Mouse (Mus musculus): Measurements from ENCODE around the gene Ankrd6. TPM values are rescaled to one million over a fixed set of nuclear protein-coding genes. Genes with fewer than 3 reads are reported as not detected.

The Ankrd6 gene
- total and polyA plus RNA-seq, 3 experiments, result 1.1 to 1.8 TPM; not detected in 1

GRCm38 (mm10) chr4:32905913-32906312 lies 44.7 kb downstream of the Ankrd6 start:
- TF ChIP-seq ZKSCAN1 (IDR thresholded peaks at IDR 0.05; ENCODE audit: low read depth, low read length), result peak; percentile 57; the same call in 1 of the 2 replicates
- no peak for TF ChIP-seq RCOR1 (IDR thresholded peaks at IDR 0.05; ENCODE audit: low read depth, low read length)
- Histone ChIP-seq H3K27ac (ENCODE audit: control insufficient read depth, low read depth, low read length) (no peak overlapping the region), H3K9ac (ENCODE audit: control insufficient read depth, low read depth, low read length, poor library complexity, severe bottlenecking) (no peak overlapping the region), H3K27me3 (ENCODE audit: control insufficient read depth in 1 of 2, insufficient read depth in 2 of 2, low read length in 2 of 2) (no peaks in the 10 kb centered on the region; a peak in 1 of 4 replicates), H3K4me3 (ENCODE audit: control insufficient read depth in 1 of 2, insufficient read depth in 1 of 2, low read depth in 2 of 2, low read length in 2 of 2) (no peak overlapping the region), H3K4me1 (ENCODE audit: control insufficient read depth in 1 of 2, insufficient read depth in 2 of 2, low read length in 2 of 2) (peaks cover 0 to 2% of the 10 kb centered on the region in 2 experiments; a peak in 2 of 4 replicates), H3K36me3 (ENCODE audit: control insufficient read depth in 1 of 2, insufficient read depth in 2 of 2, low read length in 2 of 2) (peaks cover 0 to 9% of the 10 kb centered on the region in 2 experiments; a peak in 2 of 4 replicates), H3K9me3 (replicated peaks; ENCODE audit: insufficient read depth, low read length) (no peaks in the 10 kb centered on the region), H3K79me2 (ENCODE audit: control insufficient read depth, insufficient read depth, low read length, poor library complexity) (no peaks in the 10 kb centered on the region)
- DNase-seq (ENCODE audit: low read depth, low spot score), result no peak

GRCm38 (mm10) chr4:32905381-32905780 lies 45.3 kb downstream of the Ankrd6 start:
- Histone ChIP-seq H3K4me3 (ENCODE audit: control insufficient read depth in 1 of 2, insufficient read depth in 1 of 2, low read depth in 2 of 2, low read length in 2 of 2) (no peak overlapping the region), H3K27ac (ENCODE audit: control insufficient read depth, low read depth, low read length) (no peak overlapping the region), H3K9me3 (replicated peaks; ENCODE audit: insufficient read depth, low read length) (no peaks in the 10 kb centered on the region), H3K79me2 (ENCODE audit: control insufficient read depth, insufficient read depth, low read length, poor library complexity) (no peaks in the 10 kb centered on the region), H3K4me1 (ENCODE audit: control insufficient read depth in 1 of 2, insufficient read depth in 2 of 2, low read length in 2 of 2) (peaks cover 0 to 2% of the 10 kb centered on the region in 2 experiments; a peak in 2 of 4 replicates), H3K9ac (ENCODE audit: control insufficient read depth, low read depth, low read length, poor library complexity, severe bottlenecking) (no peak overlapping the region), H3K27me3 (ENCODE audit: control insufficient read depth in 1 of 2, insufficient read depth in 2 of 2, low read length in 2 of 2) (no peaks in the 10 kb centered on the region; a peak in 1 of 4 replicates), H3K36me3 (ENCODE audit: control insufficient read depth in 1 of 2, insufficient read depth in 2 of 2, low read length in 2 of 2) (peaks cover 0 to 9% of the 10 kb centered on the region in 2 experiments; a peak in 2 of 4 replicates)
- no peak for DNase-seq (ENCODE audit: low read depth, low spot score)
- no peak for TF ChIP-seq UBTF (IDR thresholded peaks at IDR 0.05; ENCODE audit: borderline replicate concordance, insufficient read depth, low read depth, low read length)
- TF ChIP-seq KAT2A (conservative IDR thresholded peaks at IDR 0.05; ENCODE audit: low read depth, low read length), result no peak
- no peak for TF ChIP-seq CHD1 (IDR thresholded peaks at IDR 0.05; ENCODE audit: low read depth, low read length)
- TF ChIP-seq NRF1 (IDR thresholded peaks at IDR 0.05; ENCODE audit: insufficient read depth, low read depth, low read length, poor library complexity, severe bottlenecking), result no peak
- TF ChIP-seq RCOR1 (IDR thresholded peaks at IDR 0.05; ENCODE audit: low read depth, low read length), result no peak
- no peak for TF ChIP-seq BHLHE40 (IDR thresholded peaks at IDR 0.05; ENCODE audit: borderline replicate concordance, low read depth, low read length)
- TF ChIP-seq MEF2A (IDR thresholded peaks at IDR 0.05; ENCODE audit: extremely low read depth, insufficient replicate concordance, low read depth, low read length, poor library complexity, severe bottlenecking), result no peak
- TF ChIP-seq ZC3H11A (IDR thresholded peaks at IDR 0.05; ENCODE audit: low read depth, low read length), result no peak
- TF ChIP-seq USF2 (IDR thresholded peaks at IDR 0.05; ENCODE audit: borderline replicate concordance in 1 of 2, insufficient read depth in 1 of 2, low read depth in 1 of 2, low read length in 2 of 2), result no peak

GRCm38 (mm10) chr4:32903826-32904225 lies 46.8 kb downstream of the Ankrd6 start:
- no peak overlapping the region for H3K4me3 ChIP-seq (ENCODE audit: control insufficient read depth in 1 of 2, insufficient read depth in 1 of 2, low read depth in 2 of 2, low read length in 2 of 2)
- no peaks in the 10 kb centered on the region for H3K9me3 ChIP-seq (replicated peaks; ENCODE audit: insufficient read depth, low read length)
- H3K27ac ChIP-seq (ENCODE audit: control insufficient read depth, low read depth, low read length), result no peak overlapping the region
- DNase-seq (ENCODE audit: low read depth, low spot score), result no peak
- H3K4me1 ChIP-seq (ENCODE audit: control insufficient read depth in 1 of 2, insufficient read depth in 2 of 2, low read length in 2 of 2), result peaks cover 0 to 2% of the 10 kb centered on the region in 2 experiments; a peak in 1 of 4 replicates
- H3K36me3 ChIP-seq (ENCODE audit: control insufficient read depth in 1 of 2, insufficient read depth in 2 of 2, low read length in 2 of 2), result peaks cover 0 to 3% of the 10 kb centered on the region in 2 experiments; a peak in 2 of 4 replicates
- no peak overlapping the region for H3K9ac ChIP-seq (ENCODE audit: control insufficient read depth, low read depth, low read length, poor library complexity, severe bottlenecking)
- TF ChIP-seq SIN3A (IDR thresholded peaks at IDR 0.05; ENCODE audit: low read length) (no peak), ZC3H11A (IDR thresholded peaks at IDR 0.05; ENCODE audit: low read depth, low read length) (no peak), POLR2A (IDR thresholded peaks at IDR 0.05; ENCODE audit: control insufficient read depth in 1 of 2, insufficient read depth in 1 of 2, low read depth in 1 of 2, low read length in 2 of 2, poor library complexity in 1 of 2) (no peak), CTCF (IDR thresholded peaks at IDR 0.05 in 2 of 3, conservative IDR thresholded peaks at IDR 0.05 in 1 of 3; ENCODE audit: control insufficient read depth in 1 of 3, insufficient read depth in 1 of 3, low read depth in 2 of 3, low read length in 3 of 3, poor library complexity in 1 of 3, severe bottlenecking in 1 of 3) (no peak), E2F4 (IDR thresholded peaks at IDR 0.05; ENCODE audit: borderline replicate concordance, low read depth, low read length) (no peak), BHLHE40 (IDR thresholded peaks at IDR 0.05; ENCODE audit: borderline replicate concordance, low read depth, low read length) (no peak), ETS1 (IDR thresholded peaks at IDR 0.05; ENCODE audit: low read depth, low read length) (no peak), GATA1 (IDR thresholded peaks at IDR 0.05; ENCODE audit: low read depth, low read length) (no peak), TBP (IDR thresholded peaks at IDR 0.05; ENCODE audit: low read depth, low read length) (no peak), RAD21 (IDR thresholded peaks at IDR 0.05; ENCODE audit: low read depth, low read length) (no peak), UBTF (IDR thresholded peaks at IDR 0.05; ENCODE audit: borderline replicate concordance, insufficient read depth, low read depth, low read length) (no peak), MEF2A (IDR thresholded peaks at IDR 0.05; ENCODE audit: extremely low read depth, insufficient replicate concordance, low read depth, low read length, poor library complexity, severe bottlenecking) (no peak)
- no peaks in the 10 kb centered on the region for H3K79me2 ChIP-seq (ENCODE audit: control insufficient read depth, insufficient read depth, low read length, poor library complexity)
- H3K27me3 ChIP-seq (ENCODE audit: control insufficient read depth in 1 of 2, insufficient read depth in 2 of 2, low read length in 2 of 2), result no peaks in the 10 kb centered on the region; a peak in 1 of 4 replicates
